Mouse (Mus musculus) heart, embryonic 16.5 days (tissue): ENCODE data around the gene Nmrk2. TPM values are rescaled to one million over a fixed set of nuclear protein-coding genes. Genes with fewer than 3 reads are reported as not detected.

Experiments
- ATAC-seq: fragments of 200-750 bp; cut with Nextera tagmentation; replicated peaks from 2 replicates; pipeline ENCODE4 v1.8.0; 2017; ENCODE audit warnings: moderate number of reproducible peaks; ENCODE audit not compliant: insufficient read depth, low FRiP score; ENCODE audit errors: extremely low read depth
- H3K27ac ChIP-seq: fragments of 300-500 bp; sonication (generic); 2 replicates; pipeline ENCODE4 v1.5.1; 2014; ENCODE audit warnings: mild to moderate bottlenecking, low read length, control low read depth, moderate library complexity
- H3K27me3 ChIP-seq: fragments of 300-500 bp; sonication (generic); 2 replicates; pipeline ENCODE4 v1.6.1; 2014; ENCODE audit warnings: low read length, mixed read lengths; ENCODE audit not compliant: control insufficient read depth, insufficient read depth
- H3K36me3 ChIP-seq: fragments of 300-500 bp; sonication (generic); 2 replicates; pipeline ENCODE4 v1.6.1; 2014; ENCODE audit not compliant: control insufficient read depth, insufficient read depth
- H3K4me1 ChIP-seq: fragments of 300-500 bp; sonication (generic); 2 replicates; pipeline ENCODE4 v1.6.1; 2014; ENCODE audit warnings: low read length, mixed read lengths; ENCODE audit not compliant: control insufficient read depth, insufficient read depth
- H3K4me2 ChIP-seq: fragments of 300-500 bp; sonication (generic); 2 replicates; pipeline ENCODE4 v1.6.1; 2014; ENCODE audit warnings: low read depth, mild to moderate bottlenecking, control low read depth, low read length
- H3K4me3 ChIP-seq: fragments of 300-500 bp; sonication (generic); 2 replicates; pipeline ENCODE4 v1.5.1; 2014; ENCODE audit warnings: mild to moderate bottlenecking, control low read depth, low read length
- H3K9ac ChIP-seq: fragments of 300-500 bp; sonication (generic); 2 replicates; pipeline ENCODE4 v1.6.1; 2014; ENCODE audit warnings: low read length, control low read depth
- H3K9me3 ChIP-seq: fragments of 300-500 bp; sonication (generic); replicated peaks from 2 replicates; pipeline ENCODE4 v1.6.1; 2016; ENCODE audit warnings: low read length; ENCODE audit not compliant: control insufficient read depth
- WGBS: fragments of 180-500 bp; shearing (Covaris S2); extraction: QIAGEN DNeasy Blood & Tissue Kit; methylation state at CpG from one replicate; pipeline ENCODE4 v1.1.7; 2014; 5-methylcytosine and 5-hydroxymethylcytosine counted together
- polyA plus RNA-seq: library from polyadenylated mRNA; unstranded; fragments of >200 nt; fragmentation: Nextera tagmentation; extraction: Ambion mirVana; gene quantifications from 2 replicates; pipeline ENCODE4 v1.2.1, GENCODE M21; 2015

Nmrk2 gene
- polyA plus RNA-seq, 1 experiment from 2014 or later: 11.9 TPM

GRCm38 (mm10) chr10:81192270-81192967 is 9.4 kb downstream of the Nmrk2 start:
- 1% methylated on average over 90 of the region's 93 CpGs for WGBS
- peak; percentile 75 for ATAC-seq

GRCm38 (mm10) chr10:81191342-81191982 is 10.4 kb downstream of the Nmrk2 start:
- peak overlapping the region; percentile 100 for H3K27ac ChIP-seq
- ATAC-seq: no peak
- H3K27me3 ChIP-seq: 0 out of 2 replicates have a peak, but pooled peaks cover 7% of the 10 kb centered on the region
- peak overlapping the region; percentile 96 for H3K4me2 ChIP-seq
- H3K4me3 ChIP-seq: no peak overlapping the region
- H3K4me1 ChIP-seq: peaks cover 21% of the 10 kb centered on the region
- peaks cover 11% of the 10 kb centered on the region for H3K36me3 ChIP-seq
- no peaks in the 10 kb centered on the region for H3K9me3 ChIP-seq
- WGBS: 72% methylated on average over 18 of the region's 18 CpGs
- H3K9ac ChIP-seq: peak overlapping the region; percentile 90

More at GRCm38 (mm10) chr10:81192270-81192967, 9.4 kb downstream of the Nmrk2 start:
- Histone ChIP-seq H3K9ac (peak overlapping the region; percentile 90), H3K9me3 (no peaks in the 10 kb centered on the region), H3K27me3 (0 out of 2 replicates have a peak, but pooled peaks cover 7% of the 10 kb centered on the region), H3K36me3 (peaks cover 9% of the 10 kb centered on the region), H3K4me3 (peak overlapping the region; percentile 68), H3K4me1 (peaks cover 21% of the 10 kb centered on the region), H3K27ac (peak overlapping the region; percentile 100), H3K4me2 (peak overlapping the region; percentile 96)

- Histone ChIP-seq H3K4me1 (peaks cover 21% of the 10 kb centered on the region), H3K36me3 (peaks cover 11% of the 10 kb centered on the region), H3K9me3 (no peaks in the 10 kb centered on the region), H3K4me3 (no peak overlapping the region), H3K27me3 (0 out of 2 replicates have a peak, but pooled peaks cover 7% of the 10 kb centered on the region), H3K4me2 (no peak overlapping the region), H3K27ac (peak overlapping the region; percentile 60), H3K9ac (no peak overlapping the region)
- ATAC-seq: no peak
- 47% methylated on average over 6 of the region's 6 CpGs for WGBS
Measured at GRCm38 (mm10) chr10:81190912-81191321, 10.9 kb downstream of the Nmrk2 start.

- Histone ChIP-seq H3K9ac (no peak overlapping the region), H3K27me3 (0 out of 2 replicates have a peak, but pooled peaks cover 4% of the 10 kb centered on the region), H3K4me2 (no peak overlapping the region), H3K9me3 (no peaks in the 10 kb centered on the region), H3K4me1 (peaks cover 24% of the 10 kb centered on the region), H3K36me3 (peaks cover 15% of the 10 kb centered on the region), H3K27ac (no peak overlapping the region), H3K4me3 (no peak overlapping the region)
- no peak for ATAC-seq
- 67% methylated on average over 31 of the region's 31 CpGs for WGBS
Measured at GRCm38 (mm10) chr10:81190236-81190911, 11.5 kb downstream of the Nmrk2 start.

- H3K27ac ChIP-seq: no peak overlapping the region
- no peaks in the 10 kb centered on the region for H3K27me3 ChIP-seq
- H3K4me2 ChIP-seq: no peak overlapping the region
- 82% methylated on average over 26 of the region's 26 CpGs for WGBS
- no peak overlapping the region for H3K4me3 ChIP-seq
- H3K4me1 ChIP-seq: peaks cover 29% of the 10 kb centered on the region
- no peak overlapping the region for H3K9ac ChIP-seq
- no peaks in the 10 kb centered on the region for H3K9me3 ChIP-seq
- peaks cover 16% of the 10 kb centered on the region for H3K36me3 ChIP-seq
- no peak for ATAC-seq
Measured at GRCm38 (mm10) chr10:81189821-81190220, 12.0 kb downstream of the Nmrk2 start.

GRCm38 (mm10) chr10:81187161-81187560 is 14.7 kb downstream of the Nmrk2 start:
- H3K4me1 ChIP-seq: peaks cover 24% of the 10 kb centered on the region

GRCm38 (mm10) chr10:81184765-81185164 is 17.1 kb downstream of the Nmrk2 start:
- peaks cover 20% of the 10 kb centered on the region for H3K4me1 ChIP-seq
- peaks cover 35% of the 10 kb centered on the region for H3K36me3 ChIP-seq
- 13% methylated on average over 4 of the region's 4 CpGs for WGBS
- no peak overlapping the region for H3K4me3 ChIP-seq
- H3K27me3 ChIP-seq: no peaks in the 10 kb centered on the region
- peak overlapping the region; percentile 43 for H3K27ac ChIP-seq
- no peak overlapping the region for H3K9ac ChIP-seq
- no peak overlapping the region for H3K4me2 ChIP-seq
- H3K9me3 ChIP-seq: no peaks in the 10 kb centered on the region
- ATAC-seq: no peak; the same call in 1 of the 2 replicates

More at GRCm38 (mm10) chr10:81187161-81187560, 14.7 kb downstream of the Nmrk2 start:
- no peaks in the 10 kb centered on the region for H3K9me3 ChIP-seq
- no peak overlapping the region for H3K4me3 ChIP-seq
- no peak overlapping the region for H3K9ac ChIP-seq
- H3K36me3 ChIP-seq: peaks cover 21% of the 10 kb centered on the region
- no peak for ATAC-seq
- no peak overlapping the region for H3K27ac ChIP-seq
- WGBS: 93% methylated on average over 9 of the region's 9 CpGs
- no peak overlapping the region for H3K4me2 ChIP-seq
- no peaks in the 10 kb centered on the region for H3K27me3 ChIP-seq

- H3K27ac ChIP-seq: peak within 1 kb of the TSS; percentile 88
- H3K4me3 ChIP-seq: peak within 1 kb of the TSS; percentile 79
- WGBS: 74% methylated on average over 5 of the region's 5 CpGs
- no peaks in the 10 kb centered on the region for H3K9me3 ChIP-seq
- ATAC-seq: no peak
- H3K27me3 ChIP-seq: no peaks in the 10 kb centered on the region
- peak within 1 kb of the TSS; percentile 75 for H3K4me2 ChIP-seq
- peak within 1 kb of the TSS; percentile 86 for H3K9ac ChIP-seq
- H3K4me1 ChIP-seq: peaks cover 20% of the 10 kb centered on the region
- peaks cover 44% of the 10 kb centered on the region for H3K36me3 ChIP-seq
Measured at GRCm38 (mm10) chr10:81183805-81184204, 18.0 kb downstream of the Nmrk2 start, which contains the start of gene 4930442H23Rik. Gene 4930442H23Rik, minus strand, starts transcription at chr10:81183849.
